Mouse (Mus musculus) embryo, embryonic 9.5 days (tissue): ENCODE results near the gene Dlg2.

Experiments used
- DNase-seq: peaks from one replicate; pipeline ENCODE4 v3.0.0-alpha.2; 2017; ENCODE audit errors: extremely low spot score

Dlg2 gene

GRCm38 (mm10) chr7:91262031-91262951 is 785.8 kb downstream of the Dlg2 start:
- peak; percentile 72 for DNase-seq

GRCm38 (mm10) chr7:91262998-91263397 is 786.5 kb downstream of the Dlg2 start:
- DNase-seq: no peak

- DNase-seq: peak; percentile 59
Observed at GRCm38 (mm10) chr7:91267764-91268163, 791.3 kb downstream of the Dlg2 start.

- DNase-seq: no peak
Observed at GRCm38 (mm10) chr7:91284167-91284566, 807.7 kb downstream of the Dlg2 start.

GRCm38 (mm10) chr7:91288324-91288723 is 811.9 kb downstream of the Dlg2 start:
- DNase-seq: no peak

GRCm38 (mm10) chr7:91296127-91296526 is 819.7 kb downstream of the Dlg2 start:
- DNase-seq: no peak

GRCm38 (mm10) chr7:91311177-91311576 is 834.7 kb downstream of the Dlg2 start:
- DNase-seq: no peak

- DNase-seq: no peak
Observed at GRCm38 (mm10) chr7:91345073-91345472, 868.6 kb downstream of the Dlg2 start.

GRCm38 (mm10) chr7:91369821-91370321 is 893.4 kb downstream of the Dlg2 start:
- no peak for DNase-seq

- no peak for DNase-seq
Observed at GRCm38 (mm10) chr7:91382281-91382680, 905.8 kb downstream of the Dlg2 start.

- DNase-seq: no peak
Observed at GRCm38 (mm10) chr7:91383873-91384272, 907.4 kb downstream of the Dlg2 start.

GRCm38 (mm10) chr7:91389272-91389671 is 912.8 kb downstream of the Dlg2 start:
- DNase-seq: no peak

GRCm38 (mm10) chr7:91397827-91398226 is 921.4 kb downstream of the Dlg2 start:
- DNase-seq: no peak

- no peak for DNase-seq
Observed at GRCm38 (mm10) chr7:91412109-91412508, 935.6 kb downstream of the Dlg2 start.

GRCm38 (mm10) chr7:91414150-91414549 is 937.7 kb downstream of the Dlg2 start:
- no peak for DNase-seq

- no peak for DNase-seq
Observed at GRCm38 (mm10) chr7:91414749-91415148, 938.3 kb downstream of the Dlg2 start.

- no peak for DNase-seq
Observed at GRCm38 (mm10) chr7:91420215-91420614, 943.7 kb downstream of the Dlg2 start.

GRCm38 (mm10) chr7:91423784-91424183 is 947.3 kb downstream of the Dlg2 start:
- no peak for DNase-seq

- DNase-seq: no peak
Observed at GRCm38 (mm10) chr7:91429712-91430275, 953.3 kb downstream of the Dlg2 start.

- peak; percentile 42 for DNase-seq
Observed at GRCm38 (mm10) chr7:91431594-91432240, 955.2 kb downstream of the Dlg2 start.

GRCm38 (mm10) chr7:91432563-91432962 is 956.1 kb downstream of the Dlg2 start:
- DNase-seq: no peak

- no peak for DNase-seq
Observed at GRCm38 (mm10) chr7:91434739-91435138, 958.3 kb downstream of the Dlg2 start.
